Mouse (Mus musculus): ENCODE results near the gene Mta2. TPM values are rescaled to one million over a fixed set of nuclear protein-coding genes. Genes with fewer than 3 reads are reported as not detected.
"Not testable (repeated sequence)": the region's sequence is repeated elsewhere in the genome, so short reads cannot be mapped to it uniquely, and the experiment has no call there.

The Mta2 gene
- polyA plus RNA-seq (2015; fragmentation: Nextera tagmentation; extraction: Ambion mirVana): 73.9 and 82.3 TPM in 2 replicates

- H3K4me3 ChIP-seq (ENCODE audit: low read depth, low read length): peak within 1 kb of the TSS; percentile 78
- peaks cover 24% of the 10 kb centered on the region for H3K36me3 ChIP-seq (ENCODE audit: control insufficient read depth, insufficient read depth)
- peaks cover 46% of the 10 kb centered on the region for H3K4me1 ChIP-seq (ENCODE audit: control insufficient read depth, low read depth, low read length)
- peak within 1 kb of the TSS; percentile 98 for H3K27ac ChIP-seq (ENCODE audit: low read length)
- ATAC-seq (ENCODE audit: low read depth): peak; percentile 93
- under 1% methylated on average over 64 of the region's 64 CpGs for WGBS (ENCODE audit: insufficient replicate concordance)
- H3K27me3 ChIP-seq (ENCODE audit: control insufficient read depth, insufficient read depth, low read depth, low read length): no peaks in the 10 kb centered on the region
- peak within 1 kb of the TSS; percentile 80 for H3K4me2 ChIP-seq (ENCODE audit: low read depth, low read length)
- H3K9me3 ChIP-seq (replicated peaks; ENCODE audit: control insufficient read depth, low read length): no peaks in the 10 kb centered on the region
- peak within 1 kb of the TSS; percentile 96 for H3K9ac ChIP-seq (ENCODE audit: low read depth, low read length)
These were observed at the start of gene Mta2 for GRCm38 (mm10) chr19:8941515-8942217. Gene Mta2 (plus strand): TSS chr19:8941875.

- peak within 1 kb of the TSS; percentile 93 for H3K27ac ChIP-seq (ENCODE audit: low read length)
- H3K36me3 ChIP-seq (ENCODE audit: control insufficient read depth, insufficient read depth): peaks cover 10% of the 10 kb centered on the region
- peak within 1 kb of the TSS; percentile 98 for H3K9ac ChIP-seq (ENCODE audit: low read depth, low read length)
- peak; percentile 50 for ATAC-seq (ENCODE audit: low read depth)
- H3K9me3 ChIP-seq (replicated peaks; ENCODE audit: control insufficient read depth, low read length): no peaks in the 10 kb centered on the region
- peak within 1 kb of the TSS; percentile 83 for H3K4me3 ChIP-seq (ENCODE audit: low read depth, low read length)
- no peaks in the 10 kb centered on the region for H3K27me3 ChIP-seq (ENCODE audit: control insufficient read depth, insufficient read depth, low read depth, low read length)
- peak within 1 kb of the TSS; percentile 73 for H3K4me2 ChIP-seq (ENCODE audit: low read depth, low read length)
- H3K4me1 ChIP-seq (ENCODE audit: control insufficient read depth, low read depth, low read length): peaks cover 30% of the 10 kb centered on the region
- WGBS (ENCODE audit: insufficient replicate concordance): under 1% methylated on average over 54 of the region's 54 CpGs
These were observed 48.6 kb upstream of the Mta2 start, which contains the start of gene Ints5 for GRCm38 (mm10) chr19:8892829-8893766. Gene Ints5 (plus strand): TSS chr19:8893005.

- Histone ChIP-seq H3K4me2 (ENCODE audit: low read depth, low read length) (no peak overlapping the region), H3K4me1 (ENCODE audit: control insufficient read depth, low read depth, low read length) (peaks cover 33% of the 10 kb centered on the region), H3K9me3 (replicated peaks; ENCODE audit: control insufficient read depth, low read length) (no peaks in the 10 kb centered on the region), H3K9ac (ENCODE audit: low read depth, low read length) (no peak overlapping the region), H3K4me3 (ENCODE audit: low read depth, low read length) (no peak overlapping the region), H3K27me3 (ENCODE audit: control insufficient read depth, insufficient read depth, low read depth, low read length) (no peaks in the 10 kb centered on the region), H3K36me3 (ENCODE audit: control insufficient read depth, insufficient read depth) (peaks cover 10% of the 10 kb centered on the region), H3K27ac (ENCODE audit: low read length) (no peak overlapping the region)
- ATAC-seq (ENCODE audit: low read depth): no peak
- WGBS (ENCODE audit: insufficient replicate concordance): 86% methylated on average over 9 of the region's 9 CpGs
These were observed 46.2 kb upstream of the Mta2 start for GRCm38 (mm10) chr19:8895397-8895960.

GRCm38 (mm10) chr19:8896231-8896630 is 45.4 kb upstream of the Mta2 start:
- not testable (repeated sequence) for H3K4me2 ChIP-seq (ENCODE audit: low read depth, low read length); H3K27me3 ChIP-seq (ENCODE audit: control insufficient read depth, insufficient read depth, low read depth, low read length); H3K4me3 ChIP-seq (ENCODE audit: low read depth, low read length); H3K27ac ChIP-seq (ENCODE audit: low read length); ATAC-seq (ENCODE audit: low read depth); H3K9me3 ChIP-seq (replicated peaks; ENCODE audit: control insufficient read depth, low read length); H3K9ac ChIP-seq (ENCODE audit: low read depth, low read length)
- Histone ChIP-seq H3K36me3 (ENCODE audit: control insufficient read depth, insufficient read depth) (peaks cover 10% of the 10 kb centered on the region), H3K4me1 (ENCODE audit: control insufficient read depth, low read depth, low read length) (peaks cover 33% of the 10 kb centered on the region)
- WGBS (ENCODE audit: insufficient replicate concordance): 65% methylated on average over 5 of the region's 5 CpGs

GRCm38 (mm10) chr19:8897211-8897864 is 44.3 kb upstream of the Mta2 start:
- 36% methylated on average over 21 of the region's 21 CpGs for WGBS (ENCODE audit: insufficient replicate concordance)
- peaks cover 33% of the 10 kb centered on the region for H3K4me1 ChIP-seq (ENCODE audit: control insufficient read depth, low read depth, low read length)

GRCm38 (mm10) chr19:8897865-8898495 is 43.7 kb upstream of the Mta2 start, which contains the start of gene Ganab:
Gene Ganab (plus strand): TSS chr19:8898071.
- H3K27ac ChIP-seq (ENCODE audit: low read length): peak within 1 kb of the TSS; percentile 92
- H3K4me2 ChIP-seq (ENCODE audit: low read depth, low read length): peak within 1 kb of the TSS; percentile 88
- peak within 1 kb of the TSS; percentile 98 for H3K9ac ChIP-seq (ENCODE audit: low read depth, low read length)
- ATAC-seq (ENCODE audit: low read depth): peak; percentile 100
- H3K36me3 ChIP-seq (ENCODE audit: control insufficient read depth, insufficient read depth): peaks cover 15% of the 10 kb centered on the region
- peaks cover 33% of the 10 kb centered on the region for H3K4me1 ChIP-seq (ENCODE audit: control insufficient read depth, low read depth, low read length)
- peak within 1 kb of the TSS; percentile 95 for H3K4me3 ChIP-seq (ENCODE audit: low read depth, low read length)
- WGBS (ENCODE audit: insufficient replicate concordance): under 1% methylated on average over 53 of the region's 53 CpGs
- no peaks in the 10 kb centered on the region for H3K27me3 ChIP-seq (ENCODE audit: control insufficient read depth, insufficient read depth, low read depth, low read length)
- H3K9me3 ChIP-seq (replicated peaks; ENCODE audit: control insufficient read depth, low read length): no peaks in the 10 kb centered on the region

More at GRCm38 (mm10) chr19:8897211-8897864, 44.3 kb upstream of the Mta2 start:
- Histone ChIP-seq H3K36me3 (ENCODE audit: control insufficient read depth, insufficient read depth) (peaks cover 10% of the 10 kb centered on the region), H3K4me3 (ENCODE audit: low read depth, low read length) (peak overlapping the region; percentile 95), H3K9ac (ENCODE audit: low read depth, low read length) (peak overlapping the region; percentile 66), H3K27ac (ENCODE audit: low read length) (peak overlapping the region; percentile 90), H3K4me2 (ENCODE audit: low read depth, low read length) (peak overlapping the region; percentile 87)
- not testable (repeated sequence) for H3K9me3 ChIP-seq (replicated peaks; ENCODE audit: control insufficient read depth, low read length); H3K27me3 ChIP-seq (ENCODE audit: control insufficient read depth, insufficient read depth, low read depth, low read length)
- peak; percentile 24 for ATAC-seq (ENCODE audit: low read depth)

- H3K36me3 ChIP-seq (ENCODE audit: control insufficient read depth, insufficient read depth): peaks cover 20% of the 10 kb centered on the region
- H3K9ac ChIP-seq (ENCODE audit: low read depth, low read length): peak overlapping the region; percentile 98
- H3K27ac ChIP-seq (ENCODE audit: low read length): peak overlapping the region; percentile 92
- peaks cover 31% of the 10 kb centered on the region for H3K4me1 ChIP-seq (ENCODE audit: control insufficient read depth, low read depth, low read length)
- H3K4me3 ChIP-seq (ENCODE audit: low read depth, low read length): peak overlapping the region; percentile 95
- H3K27me3 ChIP-seq (ENCODE audit: control insufficient read depth, insufficient read depth, low read depth, low read length): no peaks in the 10 kb centered on the region
- WGBS (ENCODE audit: insufficient replicate concordance): 2% methylated on average over 13 of the region's 13 CpGs
- peak overlapping the region; percentile 88 for H3K4me2 ChIP-seq (ENCODE audit: low read depth, low read length)
- no peak for ATAC-seq (ENCODE audit: low read depth)
- no peaks in the 10 kb centered on the region for H3K9me3 ChIP-seq (replicated peaks; ENCODE audit: control insufficient read depth, low read length)
These were observed 43.1 kb upstream of the Mta2 start for GRCm38 (mm10) chr19:8898576-8898975.

- peak overlapping the region; percentile 98 for H3K9ac ChIP-seq (ENCODE audit: low read depth, low read length)
- H3K9me3 ChIP-seq (replicated peaks; ENCODE audit: control insufficient read depth, low read length): no peaks in the 10 kb centered on the region
- H3K27me3 ChIP-seq (ENCODE audit: control insufficient read depth, insufficient read depth, low read depth, low read length): no peaks in the 10 kb centered on the region
- 32% methylated on average over 3 of the region's 3 CpGs for WGBS (ENCODE audit: insufficient replicate concordance)
- H3K4me2 ChIP-seq (ENCODE audit: low read depth, low read length): peak overlapping the region; percentile 88
- peaks cover 20% of the 10 kb centered on the region for H3K36me3 ChIP-seq (ENCODE audit: control insufficient read depth, insufficient read depth)
- peaks cover 26% of the 10 kb centered on the region for H3K4me1 ChIP-seq (ENCODE audit: control insufficient read depth, low read depth, low read length)
- peak overlapping the region; percentile 66 for H3K27ac ChIP-seq (ENCODE audit: low read length)
- H3K4me3 ChIP-seq (ENCODE audit: low read depth, low read length): peak overlapping the region; percentile 95
- ATAC-seq (ENCODE audit: low read depth): no peak
These were observed 42.6 kb upstream of the Mta2 start for GRCm38 (mm10) chr19:8899079-8899478.
